Mouse (Mus musculus) midbrain, postnatal 0 days (tissue): Measurements from ENCODE around the gene Dppa1. TPM values are rescaled to one million over a fixed set of nuclear protein-coding genes. Genes with fewer than 3 reads are reported as not detected.

ENCODE experiments used
- ATAC-seq: fragments of 200-750 bp; cut with Nextera tagmentation; 2 replicates; pipeline ENCODE4 v1.8.0; 2017; ENCODE audit warnings: moderate number of reproducible peaks, mild to moderate bottlenecking, moderate TSS enrichment, moderate library complexity; ENCODE audit not compliant: low FRiP score
- DNase-seq: peaks from one replicate; pipeline ENCODE4 v3.0.0-alpha.2; 2015; ENCODE audit warnings: low spot score
- H3K27ac ChIP-seq: fragments of 300-500 bp; sonication (generic); 2 replicates; pipeline ENCODE4 v1.5.1; 2014; ENCODE audit warnings: low read depth, mild to moderate bottlenecking, low read length, mixed read lengths
- H3K27me3 ChIP-seq: fragments of 300-500 bp; sonication (generic); 2 replicates; pipeline ENCODE4 v1.6.1; 2014; ENCODE audit warnings: low read length, control low read depth, mixed read lengths; ENCODE audit not compliant: insufficient read depth
- H3K36me3 ChIP-seq: fragments of 300-500 bp; sonication (generic); 2 replicates; pipeline ENCODE4 v1.6.1; 2014; ENCODE audit warnings: low read length, control low read depth, mixed read lengths; ENCODE audit not compliant: insufficient read depth
- H3K4me1 ChIP-seq: fragments of 300-500 bp; sonication (generic); 2 replicates; pipeline ENCODE4 v1.6.1; 2014; ENCODE audit warnings: mild to moderate bottlenecking, control low read depth, antibody characterized with exemption, low read length, mixed read lengths; ENCODE audit not compliant: insufficient read depth
- H3K4me2 ChIP-seq: fragments of 300-500 bp; sonication (generic); 2 replicates; pipeline ENCODE4 v1.6.1; 2014; ENCODE audit warnings: low read depth, mild to moderate bottlenecking, low read length, mixed read lengths; ENCODE audit not compliant: poor library complexity, severe bottlenecking
- H3K4me3 ChIP-seq: fragments of 300-500 bp; sonication (generic); 2 replicates; pipeline ENCODE4 v1.5.1; 2014; ENCODE audit warnings: low read depth, mild to moderate bottlenecking, low read length, moderate library complexity
- H3K9ac ChIP-seq: fragments of 300-500 bp; sonication (generic); replicated peaks from 2 replicates; pipeline ENCODE4 v1.6.1; 2014; ENCODE audit warnings: mild to moderate bottlenecking, low read length, moderate library complexity, mixed read lengths; ENCODE audit not compliant: poor library complexity, severe bottlenecking
- H3K9me3 ChIP-seq: fragments of 300-500 bp; sonication (generic); 2 replicates; pipeline ENCODE4 v1.6.1; 2016; ENCODE audit warnings: low read length, control low read depth
- CTCF ChIP-seq: IDR thresholded peaks from 2 replicates; pipeline ENCODE4 v1.5.1; 2016; ENCODE audit warnings: antibody characterized with exemption, mild to moderate bottlenecking
- WGBS: fragments of 180-500 bp; shearing (Covaris S2); extraction: QIAGEN DNeasy Blood & Tissue Kit; methylation state at CpG from one replicate; pipeline ENCODE4 v1.1.7; 2014; 5-methylcytosine and 5-hydroxymethylcytosine counted together
- polyA plus RNA-seq: library from polyadenylated mRNA; unstranded; fragments of >200 nt; fragmentation: Nextera tagmentation; extraction: Ambion mirVana; gene quantifications from 2 replicates; pipeline ENCODE4 v1.2.1, GENCODE M21; 2015
- total RNA-seq: library from RNA; depleted of rRNA; stranded (reverse); fragments of >200 nt; gene quantifications from 2 replicates; pipeline ENCODE4 v1.2.3, GENCODE M21; 2014; rRNA removed

The Dppa1 gene
- total and polyA plus RNA-seq, 2 experiments from 2014 or later: not detected

DNA sequence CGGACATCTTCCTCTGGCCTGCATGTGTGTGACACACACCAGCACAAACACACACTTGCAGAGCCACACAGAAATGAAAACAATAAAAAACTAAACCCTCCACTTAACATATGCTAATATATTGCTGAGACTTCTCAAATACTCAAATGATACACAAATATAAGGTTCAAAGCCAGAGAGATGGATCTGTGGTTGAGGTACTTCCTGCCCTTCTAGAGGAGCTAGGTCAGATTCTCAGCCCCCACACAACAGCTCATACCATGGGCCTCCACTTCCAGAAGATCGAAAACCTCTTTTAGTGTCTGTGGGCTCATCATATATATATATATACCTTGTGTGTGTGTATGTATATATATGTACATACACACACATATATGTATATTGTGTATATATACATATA, 63.1 kb downstream of the Dppa1 start:
- Histone ChIP-seq H3K4me2 (no peak overlapping the region), H3K9me3 (no peaks in the 10 kb centered on the region), H3K27me3 (no peaks in the 10 kb centered on the region), H3K4me3 (no peak overlapping the region), H3K36me3 (no peaks in the 10 kb centered on the region), H3K9ac (no peak overlapping the region), H3K4me1 (no peaks in the 10 kb centered on the region), H3K27ac (no peak overlapping the region)
- ATAC-seq (no peak), DNase-seq (no peak)
- 94% methylated on average over 2 of the region's 2 CpGs for WGBS
- no peak for TF ChIP-seq CTCF

- no peaks in the 10 kb centered on the region for H3K4me1 ChIP-seq
- no peak overlapping the region for H3K27ac ChIP-seq
- TF ChIP-seq CTCF: no peak
- no peak overlapping the region for H3K4me3 ChIP-seq
- DNase-seq (no peak), ATAC-seq (no peak)
- H3K9ac ChIP-seq: no peak overlapping the region
- no peaks in the 10 kb centered on the region for H3K9me3 ChIP-seq
- H3K36me3 ChIP-seq: no peaks in the 10 kb centered on the region
- 89% methylated on average over 1 of the region's 1 CpGs for WGBS
- H3K4me2 ChIP-seq: no peak overlapping the region
- no peaks in the 10 kb centered on the region for H3K27me3 ChIP-seq
These were observed 64.4 kb downstream of the Dppa1 start for GRCm38 (mm10) chr11:46564671-46565070.

DNA sequence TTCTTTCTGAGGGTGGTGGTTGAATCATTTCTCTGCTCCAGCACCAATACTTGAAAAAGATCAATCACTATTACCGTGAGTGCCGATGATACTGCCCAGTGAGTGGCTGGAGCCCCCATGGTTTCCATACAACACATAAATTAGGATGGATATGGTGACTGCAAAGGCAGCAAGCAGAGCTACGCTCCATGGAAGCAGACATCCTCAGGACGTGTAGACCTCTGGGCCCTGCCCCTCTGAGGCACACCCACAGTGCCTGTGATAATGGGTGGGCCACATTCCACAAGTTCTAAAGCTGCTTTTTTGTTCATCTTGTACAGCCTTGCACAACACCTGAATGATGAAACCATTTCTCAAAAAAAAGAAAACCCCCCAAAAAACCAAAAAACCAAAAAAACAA, 68.0 kb downstream of the Dppa1 start:
- H3K9me3 ChIP-seq: no peaks in the 10 kb centered on the region
- H3K36me3 ChIP-seq: no peaks in the 10 kb centered on the region
- no peak for ATAC-seq
- H3K27ac ChIP-seq: no peak overlapping the region
- H3K4me3 ChIP-seq: no peak overlapping the region
- DNase-seq: no peak
- H3K4me2 ChIP-seq: no peak overlapping the region
- no peak for TF ChIP-seq CTCF
- 86% methylated on average over 4 of the region's 4 CpGs for WGBS
- no peaks in the 10 kb centered on the region for H3K27me3 ChIP-seq
- no peaks in the 10 kb centered on the region for H3K4me1 ChIP-seq
- H3K9ac ChIP-seq: no peak overlapping the region

Other genes with a start within 250 kb of the Dppa1 start
- 0.05 and 0.16 TPM in 2 replicates for gene Itk, start 239.7 kb downstream of the Dppa1 start, total RNA-seq
- gene Itk, start 239.7 kb downstream of the Dppa1 start, polyA plus RNA-seq: 0.05 and 0.06 TPM in 2 replicates
- gene Fam71b, start 232.7 kb downstream of the Dppa1 start, total RNA-seq: not detected in 2 replicates
- gene Fam71b, start 232.7 kb downstream of the Dppa1 start, polyA plus RNA-seq: not detected in 2 replicates
- 19.4 and 20.1 TPM in 2 replicates for gene Med7, start 192.3 kb downstream of the Dppa1 start, total RNA-seq
- 53.3 and 53.8 TPM in 2 replicates for gene Med7, start 192.3 kb downstream of the Dppa1 start, polyA plus RNA-seq
- 0.09 and 0.44 TPM in 2 replicates for gene Havcr2, start 174.3 kb downstream of the Dppa1 start, total RNA-seq
- gene Havcr2, start 174.3 kb downstream of the Dppa1 start, polyA plus RNA-seq: 0.23 and 0.32 TPM in 2 replicates
- not detected in 2 replicates for gene Gm12169, start 105.0 kb downstream of the Dppa1 start, total RNA-seq
- gene Gm12169, start 105.0 kb downstream of the Dppa1 start, polyA plus RNA-seq: not detected in 2 replicates
- not detected in 2 replicates for gene BC053393, start 57.7 kb downstream of the Dppa1 start, total RNA-seq
- not detected in 2 replicates for gene BC053393, start 57.7 kb downstream of the Dppa1 start, polyA plus RNA-seq
- not detected in 2 replicates for gene Timd2, start 77.8 kb upstream of the Dppa1 start, total RNA-seq
- 0.16 TPM in 1 of 2 replicates, not detected in the other for gene Timd2, start 77.8 kb upstream of the Dppa1 start, polyA plus RNA-seq
- not detected in 2 replicates for gene Havcr1, start 105.8 kb upstream of the Dppa1 start, total RNA-seq
- gene Havcr1, start 105.8 kb upstream of the Dppa1 start, polyA plus RNA-seq: not detected in 2 replicates
- not detected in 2 replicates for gene Timd4, start 181.5 kb upstream of the Dppa1 start, total RNA-seq
- 0.22 and 0.32 TPM in 2 replicates for gene Timd4, start 181.5 kb upstream of the Dppa1 start, polyA plus RNA-seq